Mouse (Mus musculus): Measurements from ENCODE around the gene Plcb3. TPM values are rescaled to one million over a fixed set of nuclear protein-coding genes. Genes with fewer than 3 reads are reported as not detected.

The Plcb3 gene
- polyA plus RNA-seq, 1 experiment from 2014 or later = 44.8 TPM

DNA sequence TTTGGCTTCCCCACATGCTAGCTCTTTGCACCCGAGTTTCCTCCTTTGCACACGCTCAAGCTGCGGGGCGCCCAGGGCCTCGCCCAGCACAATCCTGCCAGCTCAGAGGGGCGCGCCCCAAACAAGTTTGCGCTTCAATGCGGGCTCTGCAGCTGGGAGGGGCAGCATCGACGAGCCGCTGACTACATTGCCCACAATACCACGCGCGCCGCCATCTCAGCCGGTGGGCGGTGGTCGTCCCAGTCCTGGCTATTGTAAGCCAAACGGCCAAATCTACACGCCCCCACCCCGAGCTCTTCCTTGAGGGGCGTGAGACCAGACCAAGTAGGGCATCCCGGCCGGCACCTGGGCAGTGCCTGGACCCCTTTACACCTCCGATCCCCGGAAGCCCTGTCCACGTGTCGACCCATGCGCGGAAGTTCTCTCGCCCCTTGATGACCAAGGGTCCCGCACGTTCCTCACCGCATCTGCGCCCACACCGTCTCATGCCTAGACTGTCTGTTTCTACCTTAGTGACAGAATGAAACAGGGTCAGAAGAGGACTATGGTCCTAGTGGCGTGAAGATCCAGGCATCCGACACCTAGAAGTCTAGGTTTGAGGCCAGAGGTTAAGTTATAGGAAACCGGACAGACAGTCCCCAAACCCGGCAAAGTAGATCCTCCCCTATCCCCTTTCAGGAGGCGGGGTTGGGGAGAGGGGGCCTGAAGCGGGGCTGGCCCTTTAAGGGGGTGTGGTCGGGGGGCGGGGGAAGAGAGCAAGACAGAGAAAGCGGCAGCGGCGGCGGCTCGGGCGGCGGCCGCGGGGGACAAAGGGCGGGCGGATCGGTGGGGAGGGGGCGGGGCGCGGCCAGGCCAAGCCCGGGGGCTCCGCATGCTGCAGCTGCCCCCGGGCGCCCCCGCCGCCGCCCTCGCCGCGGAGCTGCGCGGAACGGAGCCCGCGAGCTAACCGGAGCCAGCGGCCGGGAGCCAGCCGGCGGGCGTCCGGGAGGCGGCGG, 1.8 kb downstream of the Plcb3 start, which contains the start of gene Ppp1r14b:
TSS of gene Ppp1r14b (plus strand) at position 758 of the 995 bp plus-strand sequence.
- under 1% methylated on average over 62 of the region's 84 CpGs for WGBS
- H3K9ac ChIP-seq = peak within 1 kb of the TSS; percentile 66
- ATAC-seq (replicated peaks; ENCODE audit: low FRiP score) = peak; percentile 69

DNA sequence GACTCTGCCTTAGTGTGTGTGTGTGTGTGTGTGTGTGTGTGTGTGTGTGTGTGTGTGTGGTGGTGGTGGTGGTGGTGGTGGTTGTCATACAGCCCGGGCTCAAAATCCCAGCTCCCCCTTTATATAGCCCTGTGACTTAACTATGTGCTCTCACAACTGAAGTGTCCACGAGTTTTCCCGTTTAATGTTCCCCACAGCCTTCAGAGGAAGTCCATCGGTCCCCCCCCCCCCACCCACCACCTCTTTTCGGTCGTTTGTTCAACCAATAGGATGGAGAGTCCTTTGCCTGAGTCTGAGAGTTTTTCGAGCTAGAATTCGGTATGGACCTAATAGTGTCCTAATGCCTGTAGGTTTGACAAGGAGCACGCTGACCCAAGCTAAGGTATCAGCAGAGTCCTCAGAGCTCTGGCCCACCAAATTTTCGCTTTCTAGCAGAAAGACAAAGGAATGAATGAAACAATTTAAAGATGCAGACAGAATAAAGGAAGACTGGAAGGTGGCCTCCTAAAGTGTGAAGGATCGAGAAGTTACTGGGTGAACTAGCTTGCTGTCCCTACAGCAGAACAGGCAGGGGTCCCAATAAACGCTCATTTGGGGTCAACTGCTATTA, 2.6 kb downstream of the Plcb3 start:
- no peaks in the 10 kb centered on the region for H3K9me3 ChIP-seq (replicated peaks)
- H3K27ac ChIP-seq = peak overlapping the region; percentile 94
- no peaks in the 10 kb centered on the region for H3K27me3 ChIP-seq
- H3K36me3 ChIP-seq = peaks cover 16% of the 10 kb centered on the region
- H3K4me1 ChIP-seq = peaks cover 72% of the 10 kb centered on the region
- peak overlapping the region; percentile 66 for H3K9ac ChIP-seq
- WGBS = 28% methylated on average over 11 of the region's 12 CpGs
- no peak for ATAC-seq (replicated peaks; ENCODE audit: low FRiP score)
- H3K4me3 ChIP-seq (replicated peaks) = peak overlapping the region; percentile 62
- H3K4me2 ChIP-seq = peak overlapping the region; percentile 84

More for the DNA sequence above, 1.8 kb downstream of the Plcb3 start, which contains the start of gene Ppp1r14b:
- H3K9me3 ChIP-seq (replicated peaks) = no peaks in the 10 kb centered on the region
- H3K4me2 ChIP-seq = peak within 1 kb of the TSS; percentile 84
- no peaks in the 10 kb centered on the region for H3K27me3 ChIP-seq
- peak within 1 kb of the TSS; percentile 62 for H3K4me3 ChIP-seq (replicated peaks)
- peaks cover 72% of the 10 kb centered on the region for H3K4me1 ChIP-seq
- H3K36me3 ChIP-seq = peaks cover 19% of the 10 kb centered on the region
- H3K27ac ChIP-seq = peak within 1 kb of the TSS; percentile 94

DNA sequence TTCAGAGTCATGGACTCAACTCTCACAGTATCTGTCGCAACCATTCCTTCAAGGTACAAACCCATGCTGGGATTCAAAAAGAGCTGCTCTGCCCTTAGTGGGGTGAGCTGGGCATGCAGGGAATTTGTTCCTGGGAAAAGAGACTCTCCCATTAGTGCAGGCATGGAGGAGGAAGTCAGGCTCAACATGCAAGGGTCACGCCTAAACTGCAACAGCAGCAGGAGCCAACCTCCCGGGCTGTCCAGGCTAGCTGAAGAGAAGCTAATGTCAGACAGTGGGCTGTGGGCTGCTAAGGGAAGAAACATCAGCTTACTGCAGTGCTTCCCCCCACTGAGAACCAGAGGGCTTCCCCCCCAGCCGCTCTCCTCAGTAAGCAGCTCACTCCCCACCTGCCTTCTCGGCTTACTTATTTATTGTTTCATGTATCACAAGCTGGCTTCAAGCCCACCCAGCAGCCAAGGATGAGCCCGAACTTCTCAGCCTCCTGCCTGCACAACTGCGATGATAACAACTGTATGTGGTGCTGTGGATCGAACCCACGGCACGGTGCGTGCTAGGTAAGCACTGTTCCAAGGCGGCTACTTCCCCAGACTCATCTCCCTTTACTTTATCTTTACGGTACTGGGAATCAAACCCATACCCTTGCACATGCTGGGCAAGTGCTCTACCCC, 3.9 kb downstream of the Plcb3 start:
- peak overlapping the region; percentile 57; the same call in 1 of the 2 replicates for H3K27ac ChIP-seq
- no peaks in the 10 kb centered on the region for H3K27me3 ChIP-seq
- H3K4me2 ChIP-seq = no peak overlapping the region
- ATAC-seq (replicated peaks; ENCODE audit: low FRiP score) = no peak
- H3K4me3 ChIP-seq (replicated peaks) = no peak overlapping the region
- H3K9ac ChIP-seq = no peak overlapping the region
- WGBS = 72% methylated on average over 13 of the region's 13 CpGs
- H3K9me3 ChIP-seq (replicated peaks) = no peaks in the 10 kb centered on the region
- H3K36me3 ChIP-seq = peaks cover 3% of the 10 kb centered on the region
- peaks cover 71% of the 10 kb centered on the region for H3K4me1 ChIP-seq

DNA sequence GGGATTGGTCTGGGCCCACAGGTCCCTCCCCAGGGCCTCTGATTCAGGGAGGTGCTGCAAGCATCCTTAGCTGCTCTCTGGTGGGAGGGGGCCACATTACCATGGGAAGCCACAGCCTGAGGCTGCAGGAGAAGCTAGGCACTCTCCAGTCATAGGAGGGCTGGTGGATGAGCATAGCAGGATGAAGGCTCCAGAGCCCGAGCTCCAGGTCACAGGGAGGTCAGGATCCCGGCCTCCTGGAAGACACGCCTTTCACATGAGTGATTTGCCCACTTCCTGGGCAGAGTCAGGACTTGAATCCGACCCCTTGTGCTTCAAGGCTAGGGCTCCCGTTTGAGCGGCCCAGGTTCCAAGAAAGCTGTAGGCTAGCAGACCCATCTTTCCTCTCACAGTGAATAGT, 4.6 kb downstream of the Plcb3 start:
- Histone ChIP-seq H3K9ac (0 out of 2 replicates have a peak overlapping the region, but pooled peaks have one; percentile 7), H3K36me3 (peaks cover 3% of the 10 kb centered on the region), H3K4me1 (peaks cover 65% of the 10 kb centered on the region), H3K4me3 (replicated peaks) (no peak overlapping the region), H3K9me3 (replicated peaks) (no peaks in the 10 kb centered on the region), H3K27ac (peak overlapping the region; percentile 57; the same call in 1 of the 2 replicates), H3K27me3 (no peaks in the 10 kb centered on the region), H3K4me2 (0 out of 2 replicates have a peak overlapping the region, but pooled peaks have one; percentile 3)
- WGBS = 17% methylated on average over 6 of the region's 6 CpGs
- ATAC-seq (replicated peaks; ENCODE audit: low FRiP score) = no peak

DNA sequence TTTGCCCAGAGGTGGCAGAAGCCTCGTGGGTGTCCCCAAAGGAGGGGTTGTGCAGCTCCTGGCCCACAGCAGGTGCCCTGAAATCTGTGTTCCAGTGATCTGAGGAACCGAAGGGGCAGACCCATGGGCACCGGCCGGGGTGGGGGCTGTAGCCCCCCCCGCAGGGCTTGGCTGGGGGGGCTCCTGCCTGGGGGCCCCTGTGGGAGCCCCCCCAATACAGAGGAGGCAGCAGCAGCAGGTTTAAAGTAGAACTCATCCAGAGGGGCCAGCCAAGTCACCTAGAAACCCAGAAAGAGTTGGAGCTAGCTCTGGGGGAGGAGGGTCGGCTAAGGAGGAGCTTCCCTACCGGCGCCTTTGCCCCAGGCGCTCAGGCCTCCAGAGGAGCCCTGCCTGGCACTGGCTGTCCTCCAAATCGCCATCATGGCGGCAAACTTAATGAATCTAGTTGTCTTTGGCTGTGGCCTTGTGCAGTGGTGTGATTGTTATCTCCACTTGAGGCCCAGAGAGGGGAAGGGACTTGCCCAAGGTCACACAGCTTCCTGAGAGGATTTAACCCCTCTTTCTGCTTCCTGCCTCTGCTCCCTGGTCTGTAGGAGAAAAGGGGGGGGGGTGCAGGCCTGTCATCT, 5.7 kb downstream of the Plcb3 start:
- no peaks in the 10 kb centered on the region for H3K9me3 ChIP-seq (replicated peaks)
- no peak for ATAC-seq (replicated peaks; ENCODE audit: low FRiP score)
- peak overlapping the region; percentile 11; the same call in 1 of the 2 replicates for H3K27ac ChIP-seq
- H3K36me3 ChIP-seq = peaks cover 13% of the 10 kb centered on the region
- no peak overlapping the region for H3K9ac ChIP-seq
- peak overlapping the region; percentile 78 for H3K4me3 ChIP-seq (replicated peaks)
- H3K27me3 ChIP-seq = no peaks in the 10 kb centered on the region
- peaks cover 55% of the 10 kb centered on the region for H3K4me1 ChIP-seq
- WGBS = 21% methylated on average over 11 of the region's 11 CpGs
- peak overlapping the region; percentile 72 for H3K4me2 ChIP-seq

DNA sequence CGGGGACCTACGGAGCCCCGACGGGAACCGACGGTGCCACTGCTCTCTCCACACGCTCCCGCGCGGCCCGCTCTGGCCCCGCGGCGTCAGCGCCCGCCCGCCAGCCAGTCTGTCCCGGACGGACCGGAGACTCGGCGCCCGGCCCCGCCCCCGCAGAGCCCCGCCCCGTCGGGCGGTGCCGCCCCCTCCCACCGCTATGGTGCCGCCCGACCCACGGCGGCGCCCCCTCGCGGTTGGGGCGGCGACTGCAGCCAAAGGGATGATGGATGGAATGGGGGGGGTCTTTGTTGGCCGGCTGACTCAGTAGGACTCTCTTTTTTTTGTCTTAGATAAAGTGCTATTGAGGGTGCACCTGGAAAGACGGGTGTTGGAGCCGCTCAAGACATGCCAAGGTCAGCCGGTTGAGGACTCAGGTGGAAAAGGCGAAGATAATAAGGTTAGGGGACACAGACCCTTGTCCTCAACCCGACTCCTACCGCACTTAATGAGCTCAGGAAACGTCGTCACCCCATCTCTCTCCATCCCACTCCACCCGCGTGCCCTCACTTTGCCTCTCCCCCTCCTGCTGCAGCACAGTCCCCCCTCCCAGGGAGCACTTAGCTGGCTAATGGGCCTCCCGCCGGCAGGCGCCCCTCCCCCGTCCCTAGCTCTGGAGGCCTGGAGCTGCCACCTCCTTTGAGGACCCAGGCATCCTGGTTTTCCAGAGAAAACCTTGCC, 6.4 kb downstream of the Plcb3 start:
- WGBS = under 1% methylated on average over 54 of the region's 55 CpGs
- H3K4me1 ChIP-seq = peaks cover 55% of the 10 kb centered on the region

DNA sequence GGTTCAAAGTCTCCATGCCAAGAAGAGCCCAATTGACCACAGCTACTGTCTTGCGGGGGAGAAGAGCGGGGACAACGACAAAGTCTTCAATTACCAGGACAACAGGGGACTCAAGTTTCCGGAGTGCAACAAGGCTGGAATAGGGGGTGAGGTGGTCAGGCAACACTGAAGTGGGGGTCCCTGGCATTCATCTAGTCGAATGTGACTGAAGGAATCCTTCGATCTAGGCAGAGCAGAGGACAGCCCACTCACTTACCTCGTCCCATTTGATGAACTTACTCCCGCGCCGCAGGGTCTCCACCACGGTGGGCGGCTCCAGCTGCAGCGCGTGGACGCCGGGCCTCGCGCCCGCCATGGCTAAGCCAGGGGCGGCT, 7.0 kb downstream of the Plcb3 start:
- H3K27me3 ChIP-seq = no peaks in the 10 kb centered on the region
- H3K27ac ChIP-seq = peak overlapping the region; percentile 61
- ATAC-seq (replicated peaks; ENCODE audit: low FRiP score) = peak; percentile 12
- peaks cover 55% of the 10 kb centered on the region for H3K4me1 ChIP-seq
- H3K4me2 ChIP-seq = peak overlapping the region; percentile 72
- peaks cover 26% of the 10 kb centered on the region for H3K36me3 ChIP-seq
- H3K9ac ChIP-seq = peak overlapping the region; percentile 73
- 0% methylated on average over 20 of the region's 20 CpGs for WGBS
- peak overlapping the region; percentile 78 for H3K4me3 ChIP-seq (replicated peaks)
- H3K9me3 ChIP-seq (replicated peaks) = no peaks in the 10 kb centered on the region

More for the DNA sequence above, 6.4 kb downstream of the Plcb3 start:
- peak; percentile 40 for ATAC-seq (replicated peaks; ENCODE audit: low FRiP score)
- Histone ChIP-seq H3K4me3 (replicated peaks) (peak overlapping the region; percentile 78), H3K36me3 (peaks cover 21% of the 10 kb centered on the region), H3K4me2 (peak overlapping the region; percentile 72), H3K27ac (peak overlapping the region; percentile 61), H3K27me3 (no peaks in the 10 kb centered on the region), H3K9ac (peak overlapping the region; percentile 73), H3K9me3 (replicated peaks) (no peaks in the 10 kb centered on the region)

DNA sequence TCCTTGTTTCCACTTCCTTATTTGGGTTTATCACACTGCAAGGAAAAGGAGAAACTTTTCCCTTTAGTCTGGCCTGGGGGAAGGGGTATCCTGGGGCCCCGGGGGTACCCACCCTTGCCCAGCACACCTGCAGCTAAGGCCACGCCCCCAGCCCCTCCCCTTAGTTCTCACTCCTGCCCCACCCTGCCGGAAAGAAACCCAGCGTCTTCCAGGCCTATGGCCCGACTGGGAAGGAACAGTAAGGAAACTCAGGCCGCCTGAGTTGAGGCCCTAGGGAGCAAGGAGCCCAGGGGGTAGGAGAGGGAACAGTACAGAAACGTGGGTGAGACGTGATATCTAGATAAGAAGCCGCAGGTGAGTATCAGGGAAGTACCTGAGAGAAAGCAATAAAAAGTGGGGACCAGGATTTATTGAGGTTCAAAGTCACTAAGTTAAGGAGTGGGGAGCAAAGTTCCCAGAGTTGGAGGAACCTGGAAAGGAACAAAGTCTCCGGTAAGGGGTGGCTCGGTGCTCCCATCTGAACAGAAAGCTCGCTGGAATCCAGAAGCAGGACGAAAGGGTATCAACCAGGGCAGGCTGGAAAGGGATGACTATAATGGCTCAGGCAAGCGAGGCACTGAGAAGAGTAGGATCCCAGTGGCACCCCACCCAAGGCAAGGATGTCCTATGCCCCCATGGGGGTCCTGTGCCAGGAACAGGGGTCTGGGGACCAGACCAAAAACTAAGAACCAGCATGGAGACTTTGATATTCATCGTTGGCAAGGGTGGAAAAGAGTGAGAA, 7.6 kb downstream of the Plcb3 start:
- ATAC-seq (replicated peaks; ENCODE audit: low FRiP score) = no peak
- Histone ChIP-seq H3K9me3 (replicated peaks) (no peaks in the 10 kb centered on the region), H3K27ac (peak overlapping the region; percentile 61), H3K4me2 (peak overlapping the region; percentile 72), H3K36me3 (peaks cover 32% of the 10 kb centered on the region), H3K27me3 (no peaks in the 10 kb centered on the region), H3K4me3 (replicated peaks) (peak overlapping the region; percentile 78), H3K9ac (peak overlapping the region; percentile 73), H3K4me1 (peaks cover 50% of the 10 kb centered on the region)
- WGBS = 7% methylated on average over 15 of the region's 15 CpGs

DNA sequence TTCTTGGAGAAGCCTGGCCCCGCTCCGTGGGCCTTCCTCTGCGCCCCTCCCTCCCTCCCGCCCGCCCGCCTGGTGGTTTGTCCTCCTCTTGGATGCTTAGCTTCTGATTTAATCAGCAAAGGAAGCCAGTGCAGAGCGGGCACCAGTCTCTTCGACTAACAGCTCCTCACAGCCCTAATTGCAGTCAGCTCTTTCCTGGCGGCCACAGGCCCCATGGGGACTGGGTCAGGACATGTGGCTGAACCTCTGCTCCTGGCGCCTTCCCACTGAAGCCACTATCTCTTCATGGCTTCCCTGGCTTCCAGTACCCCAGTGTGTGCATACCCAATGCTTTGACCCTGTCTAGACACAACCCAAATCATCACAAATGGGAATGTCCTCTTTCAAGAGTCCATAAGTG, 19.8 kb downstream of the Plcb3 start:
- Histone ChIP-seq H3K9me3 (replicated peaks) (no peaks in the 10 kb centered on the region), H3K27me3 (no peaks in the 10 kb centered on the region), H3K27ac (no peak overlapping the region), H3K9ac (no peak overlapping the region), H3K4me3 (replicated peaks) (no peak overlapping the region), H3K4me2 (no peak overlapping the region), H3K4me1 (peaks cover 15% of the 10 kb centered on the region), H3K36me3 (peaks cover 73% of the 10 kb centered on the region)
- 82% methylated on average over 10 of the region's 10 CpGs for WGBS
- no peak for ATAC-seq (replicated peaks; ENCODE audit: low FRiP score)

DNA sequence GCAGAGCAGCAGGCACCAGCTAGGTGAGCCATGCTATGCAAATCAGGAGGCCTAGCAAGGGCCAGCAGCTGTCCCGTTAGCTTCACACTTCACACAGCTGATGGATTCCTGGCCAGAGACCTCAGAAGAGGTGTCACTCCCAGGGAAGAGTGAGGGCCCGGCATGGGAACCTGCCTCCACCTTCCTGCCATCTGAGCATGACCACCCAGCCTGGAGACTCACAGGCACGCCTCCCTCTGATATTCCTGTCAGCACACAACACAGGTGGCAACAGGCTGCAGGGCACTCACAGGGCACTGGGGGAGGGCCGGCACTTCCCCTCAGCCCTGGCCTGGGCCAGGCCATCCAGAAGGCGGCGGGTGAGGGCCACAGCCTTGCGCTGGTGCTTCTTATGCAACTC, 20.8 kb downstream of the Plcb3 start:
- peaks cover 16% of the 10 kb centered on the region for H3K4me1 ChIP-seq
- H3K4me2 ChIP-seq = no peak overlapping the region
- ATAC-seq (replicated peaks; ENCODE audit: low FRiP score) = no peak
- no peak overlapping the region for H3K9ac ChIP-seq
- H3K27ac ChIP-seq = no peak overlapping the region
- peaks cover 68% of the 10 kb centered on the region for H3K36me3 ChIP-seq
- no peak overlapping the region for H3K4me3 ChIP-seq (replicated peaks)
- no peaks in the 10 kb centered on the region for H3K9me3 ChIP-seq (replicated peaks)
- H3K27me3 ChIP-seq = no peaks in the 10 kb centered on the region
- 76% methylated on average over 7 of the region's 7 CpGs for WGBS

Measured in kidney, embryonic 15.5 days (tissue).